Mouse (Mus musculus): ENCODE results near the gene Ntrk2. TPM values are rescaled to one million over a fixed set of nuclear protein-coding genes. Genes with fewer than 3 reads are reported as not detected.

The Ntrk2 gene
- polyA plus RNA-seq, 1 experiment from 2014 or later = 45.0 TPM

GRCm38 (mm10) chr13:59004579-59004978 lies 198.2 kb downstream of the Ntrk2 start:
- no peak overlapping the region for H3K27ac ChIP-seq (ENCODE audit: low read depth, low read length)
- 61% methylated on average over 6 of the region's 6 CpGs for WGBS

GRCm38 (mm10) chr13:59009855-59010254 lies 203.5 kb downstream of the Ntrk2 start:
- Histone ChIP-seq H3K27me3 (ENCODE audit: control insufficient read depth, insufficient read depth, low read length) (no peaks in the 10 kb centered on the region), H3K36me3 (ENCODE audit: control insufficient read depth, insufficient read depth, low read length) (no peaks in the 10 kb centered on the region), H3K4me1 (replicated peaks; ENCODE audit: control insufficient read depth, insufficient read depth, low read length) (peaks cover 13% of the 10 kb centered on the region; the same call in 1 of the 2 replicates), H3K4me2 (ENCODE audit: low read depth, low read length, severe bottlenecking) (no peak overlapping the region), H3K9me3 (ENCODE audit: control insufficient read depth, low read length) (no peaks in the 10 kb centered on the region), H3K4me3 (ENCODE audit: low read depth, low read length) (no peak overlapping the region), H3K9ac (ENCODE audit: low read length) (no peak overlapping the region), H3K27ac (ENCODE audit: low read depth, low read length) (no peak overlapping the region)
- WGBS = 94% methylated on average over 5 of the region's 5 CpGs
- ATAC-seq (replicated peaks; ENCODE audit: low FRiP score) (no peak), DNase-seq (ENCODE audit: low spot score) (no peak)

More at GRCm38 (mm10) chr13:59004579-59004978, 198.2 kb downstream of the Ntrk2 start:
- Histone ChIP-seq H3K4me1 (replicated peaks; ENCODE audit: control insufficient read depth, insufficient read depth, low read length) (peaks cover 13% of the 10 kb centered on the region; the same call in 1 of the 2 replicates), H3K4me3 (ENCODE audit: low read depth, low read length) (no peak overlapping the region), H3K9ac (ENCODE audit: low read length) (no peak overlapping the region), H3K4me2 (ENCODE audit: low read depth, low read length, severe bottlenecking) (no peak overlapping the region), H3K9me3 (ENCODE audit: control insufficient read depth, low read length) (no peaks in the 10 kb centered on the region), H3K36me3 (ENCODE audit: control insufficient read depth, insufficient read depth, low read length) (no peaks in the 10 kb centered on the region), H3K27me3 (ENCODE audit: control insufficient read depth, insufficient read depth, low read length) (no peaks in the 10 kb centered on the region)
- no peak for DNase-seq (ENCODE audit: low spot score)
- no peak for ATAC-seq (replicated peaks; ENCODE audit: low FRiP score)

GRCm38 (mm10) chr13:59010893-59011529 lies 204.6 kb downstream of the Ntrk2 start:
- no peaks in the 10 kb centered on the region for H3K27me3 ChIP-seq (ENCODE audit: control insufficient read depth, insufficient read depth, low read length)
- WGBS = 16% methylated on average over 16 of the region's 16 CpGs
- peaks cover 13% of the 10 kb centered on the region; the same call in 1 of the 2 replicates for H3K4me1 ChIP-seq (replicated peaks; ENCODE audit: control insufficient read depth, insufficient read depth, low read length)
- DNase-seq (ENCODE audit: low spot score) (peak; percentile 61), ATAC-seq (replicated peaks; ENCODE audit: low FRiP score) (peak; percentile 65)
- H3K9me3 ChIP-seq (ENCODE audit: control insufficient read depth, low read length) = no peaks in the 10 kb centered on the region
- peak overlapping the region; percentile 62 for H3K4me2 ChIP-seq (ENCODE audit: low read depth, low read length, severe bottlenecking)
- H3K27ac ChIP-seq (ENCODE audit: low read depth, low read length) = peak overlapping the region; percentile 8; the same call in 1 of the 2 replicates
- peak overlapping the region; percentile 40 for H3K9ac ChIP-seq (ENCODE audit: low read length)
- H3K4me3 ChIP-seq (ENCODE audit: low read depth, low read length) = peak overlapping the region; percentile 15
- H3K36me3 ChIP-seq (ENCODE audit: control insufficient read depth, insufficient read depth, low read length) = no peaks in the 10 kb centered on the region

GRCm38 (mm10) chr13:59011530-59011903 lies 205.1 kb downstream of the Ntrk2 start:
- no peaks in the 10 kb centered on the region for H3K36me3 ChIP-seq (ENCODE audit: control insufficient read depth, insufficient read depth, low read length)
- no peaks in the 10 kb centered on the region for H3K27me3 ChIP-seq (ENCODE audit: control insufficient read depth, insufficient read depth, low read length)
- no peaks in the 10 kb centered on the region for H3K9me3 ChIP-seq (ENCODE audit: control insufficient read depth, low read length)
- H3K4me2 ChIP-seq (ENCODE audit: low read depth, low read length, severe bottlenecking) = peak overlapping the region; percentile 62
- peak overlapping the region; percentile 40 for H3K9ac ChIP-seq (ENCODE audit: low read length)
- H3K4me1 ChIP-seq (replicated peaks; ENCODE audit: control insufficient read depth, insufficient read depth, low read length) = peaks cover 13% of the 10 kb centered on the region; the same call in 1 of the 2 replicates
- peak; percentile 81 for DNase-seq (ENCODE audit: low spot score)
- H3K4me3 ChIP-seq (ENCODE audit: low read depth, low read length) = peak overlapping the region; percentile 15
- WGBS = 2% methylated on average over 15 of the region's 15 CpGs
- peak overlapping the region; percentile 8; the same call in 1 of the 2 replicates for H3K27ac ChIP-seq (ENCODE audit: low read depth, low read length)
- peak; percentile 95 for ATAC-seq (replicated peaks; ENCODE audit: low FRiP score)

GRCm38 (mm10) chr13:59015360-59015759 lies 209.0 kb downstream of the Ntrk2 start:
- Histone ChIP-seq H3K27me3 (ENCODE audit: control insufficient read depth, insufficient read depth, low read length) (no peaks in the 10 kb centered on the region), H3K9ac (ENCODE audit: low read length) (no peak overlapping the region), H3K4me2 (ENCODE audit: low read depth, low read length, severe bottlenecking) (no peak overlapping the region), H3K9me3 (ENCODE audit: control insufficient read depth, low read length) (no peaks in the 10 kb centered on the region), H3K4me1 (replicated peaks; ENCODE audit: control insufficient read depth, insufficient read depth, low read length) (peaks cover 13% of the 10 kb centered on the region; the same call in 1 of the 2 replicates), H3K27ac (ENCODE audit: low read depth, low read length) (no peak overlapping the region), H3K36me3 (ENCODE audit: control insufficient read depth, insufficient read depth, low read length) (no peaks in the 10 kb centered on the region), H3K4me3 (ENCODE audit: low read depth, low read length) (no peak overlapping the region)
- 75% methylated on average over 1 of the region's 1 CpGs for whole genome bisulfite sequencing
- no peak for DNase-seq (ENCODE audit: low spot score)
- no peak for ATAC-seq (replicated peaks; ENCODE audit: low FRiP score)

- Histone ChIP-seq H3K9me3 (ENCODE audit: control insufficient read depth, low read length) (no peaks in the 10 kb centered on the region), H3K4me2 (ENCODE audit: low read depth, low read length, severe bottlenecking) (no peak overlapping the region), H3K4me1 (replicated peaks; ENCODE audit: control insufficient read depth, insufficient read depth, low read length) (0 out of 2 replicates have a peak, but pooled peaks cover 2% of the 10 kb centered on the region), H3K9ac (ENCODE audit: low read length) (no peak overlapping the region), H3K36me3 (ENCODE audit: control insufficient read depth, insufficient read depth, low read length) (no peaks in the 10 kb centered on the region), H3K27ac (ENCODE audit: low read depth, low read length) (no peak overlapping the region), H3K4me3 (ENCODE audit: low read depth, low read length) (no peak overlapping the region), H3K27me3 (ENCODE audit: control insufficient read depth, insufficient read depth, low read length) (no peaks in the 10 kb centered on the region)
- ATAC-seq (replicated peaks; ENCODE audit: low FRiP score) (no peak), DNase-seq (ENCODE audit: low spot score) (no peak)
- WGBS = 57% methylated on average over 5 of the region's 5 CpGs
These were observed 210.8 kb downstream of the Ntrk2 start for GRCm38 (mm10) chr13:59017121-59017520.

DNA sequence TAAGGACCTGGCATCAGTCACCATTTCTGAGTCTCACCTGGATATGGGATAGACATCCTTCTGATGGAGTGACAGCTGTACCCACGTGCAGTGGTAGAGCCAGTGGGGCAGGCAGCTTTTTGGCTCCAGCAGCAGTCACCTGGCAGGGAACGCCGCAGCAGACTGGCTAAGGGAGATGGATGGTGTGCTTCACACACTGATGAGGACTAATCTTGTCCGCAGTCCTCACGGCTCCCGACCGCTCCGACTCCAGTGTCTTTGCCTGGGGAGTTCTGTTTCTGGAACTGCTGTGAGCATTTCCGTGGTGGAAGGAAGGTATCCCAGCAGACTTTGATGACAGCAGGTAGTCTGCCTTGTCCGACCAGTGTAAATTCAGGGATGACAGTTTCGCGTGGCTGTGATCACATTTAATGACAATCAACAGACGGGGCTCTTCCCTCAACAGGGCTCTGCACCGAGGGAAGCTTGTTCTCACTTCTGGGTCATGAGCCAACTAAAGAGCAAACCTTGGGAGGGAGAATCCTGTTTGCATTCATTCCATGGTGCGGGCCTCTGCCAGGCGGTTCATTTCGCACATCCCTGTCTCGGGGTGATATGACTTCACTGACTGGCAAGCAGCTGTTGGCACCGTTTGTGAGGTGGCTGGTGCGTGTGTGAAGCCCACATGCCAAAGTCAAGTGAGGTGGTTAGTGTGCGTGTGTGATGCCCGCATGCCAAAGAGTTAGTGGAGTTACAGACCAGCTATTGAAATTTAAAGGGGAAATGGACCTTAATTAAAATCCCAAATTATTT lies 216.1 kb downstream of the Ntrk2 start:
- H3K27ac ChIP-seq (ENCODE audit: low read depth, low read length) = no peak overlapping the region
- 93% methylated on average over 22 of the region's 22 CpGs for WGBS
- no peaks in the 10 kb centered on the region for H3K27me3 ChIP-seq (ENCODE audit: control insufficient read depth, insufficient read depth, low read length)
- no peaks in the 10 kb centered on the region for H3K36me3 ChIP-seq (ENCODE audit: control insufficient read depth, insufficient read depth, low read length)
- H3K4me2 ChIP-seq (ENCODE audit: low read depth, low read length, severe bottlenecking) = no peak overlapping the region
- H3K9me3 ChIP-seq (ENCODE audit: control insufficient read depth, low read length) = no peaks in the 10 kb centered on the region; the same call in 1 of the 2 replicates
- H3K4me3 ChIP-seq (ENCODE audit: low read depth, low read length) = no peak overlapping the region
- ATAC-seq (replicated peaks; ENCODE audit: low FRiP score) (no peak), DNase-seq (ENCODE audit: low spot score) (no peak)
- no peak overlapping the region for H3K9ac ChIP-seq (ENCODE audit: low read length)
- no peaks in the 10 kb centered on the region for H3K4me1 ChIP-seq (replicated peaks; ENCODE audit: control insufficient read depth, insufficient read depth, low read length)

DNA sequence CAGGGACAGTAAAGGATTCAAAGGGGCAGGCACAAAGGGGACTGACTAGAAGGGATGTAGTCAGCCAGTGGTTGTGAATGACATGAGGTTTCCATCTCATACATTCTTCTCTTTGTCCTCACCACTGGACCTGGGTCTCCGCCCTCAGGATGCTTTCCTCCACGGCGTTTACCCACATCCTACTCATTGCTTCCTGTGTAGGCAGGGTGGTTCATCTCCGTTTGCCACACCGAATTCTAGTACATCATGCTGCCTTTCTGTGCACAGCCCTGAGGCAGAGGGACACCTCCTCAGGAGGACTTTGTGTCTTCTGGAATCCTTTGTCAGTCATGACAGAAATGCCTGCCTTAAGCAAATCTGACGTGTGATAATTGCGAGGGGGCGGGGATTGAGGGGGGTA lies 219.3 kb downstream of the Ntrk2 start:
- Histone ChIP-seq H3K27me3 (ENCODE audit: control insufficient read depth, insufficient read depth, low read length) (no peaks in the 10 kb centered on the region), H3K36me3 (ENCODE audit: control insufficient read depth, insufficient read depth, low read length) (no peaks in the 10 kb centered on the region), H3K4me3 (ENCODE audit: low read depth, low read length) (no peak overlapping the region), H3K9ac (ENCODE audit: low read length) (no peak overlapping the region), H3K4me2 (ENCODE audit: low read depth, low read length, severe bottlenecking) (no peak overlapping the region), H3K27ac (ENCODE audit: low read depth, low read length) (no peak overlapping the region), H3K9me3 (ENCODE audit: control insufficient read depth, low read length) (no peaks in the 10 kb centered on the region; the same call in 1 of the 2 replicates), H3K4me1 (replicated peaks; ENCODE audit: control insufficient read depth, insufficient read depth, low read length) (no peaks in the 10 kb centered on the region)
- 91% methylated on average over 8 of the region's 8 CpGs for WGBS
- DNase-seq (ENCODE audit: low spot score) (no peak), ATAC-seq (replicated peaks; ENCODE audit: low FRiP score) (no peak)
